Mouse (Mus musculus) ES-E14 (cell line): ENCODE results near the gene Plekhh2. TPM values are rescaled to one million over a fixed set of nuclear protein-coding genes. Genes with fewer than 3 reads are reported as not detected.

Source experiments
- DNase-seq: peaks from one replicate; pipeline ENCODE4 v3.0.0-alpha.2; 2013; ENCODE audit warnings: low read depth, low spot score
- H3K27ac ChIP-seq: 2 replicates; pipeline ENCODE4 v1.5.1; 2012; ENCODE audit warnings: low read depth, mild to moderate bottlenecking, low read length, moderate library complexity, mixed read lengths; ENCODE audit not compliant: poor library complexity, insufficient read depth, severe bottlenecking
- H3K36me3 ChIP-seq: 2 replicates; pipeline ENCODE4 v1.6.1; 2012; ENCODE audit warnings: mild to moderate bottlenecking, low read length, moderate library complexity, mixed read lengths; ENCODE audit not compliant: control insufficient read depth, poor library complexity, insufficient read depth, severe bottlenecking
- H3K4me1 ChIP-seq, 2 experiments: fragments of 150-350 bp in 1 of 2; sonication (generic) in 1 of 2; 2 replicates each; pipeline ENCODE4 v1.6.1; 2012; ENCODE audit warnings: low read length in 2 of 2, mild to moderate bottlenecking in 1 of 2, mixed read lengths in 1 of 2; ENCODE audit not compliant: control insufficient read depth in 2 of 2, insufficient read depth in 2 of 2, poor library complexity in 1 of 2
- H3K4me3 ChIP-seq, 2 experiments: fragments of 150-350 bp in 1 of 2; sonication (generic) in 1 of 2; 2 replicates each; pipeline ENCODE4 v1.5.1; 2012; ENCODE audit warnings: low read length in 2 of 2, low read depth in 1 of 2, mild to moderate bottlenecking in 1 of 2, mixed read lengths in 1 of 2; ENCODE audit not compliant: insufficient read depth in 1 of 2, poor library complexity in 1 of 2, severe bottlenecking in 1 of 2
- H3K9ac ChIP-seq: 2 replicates; pipeline ENCODE4 v1.6.1; 2012; ENCODE audit warnings: low read depth, mild to moderate bottlenecking, low read length, mixed read lengths; ENCODE audit not compliant: poor library complexity, insufficient read depth, severe bottlenecking
- H3K9me3 ChIP-seq: fragments of 150-350 bp; sonication (generic); 2 replicates; pipeline ENCODE4 v1.6.1; 2012; ENCODE audit warnings: low read depth, mild to moderate bottlenecking, low read length; ENCODE audit not compliant: control insufficient read depth, insufficient read depth
- CHD2 ChIP-seq: IDR thresholded peaks from 2 replicates; pipeline ENCODE4 v1.6.1; 2014; ENCODE audit warnings: mild to moderate bottlenecking, low read depth, low read length, inconsistent platforms
- HCFC1 ChIP-seq: IDR thresholded peaks from 2 replicates; pipeline ENCODE4 v1.6.1; 2012; ENCODE audit warnings: low read length, inconsistent platforms, borderline replicate concordance; ENCODE audit not compliant: insufficient read depth
- MAFK ChIP-seq: IDR thresholded peaks from 2 replicates; pipeline ENCODE4 v1.6.1; 2014; ENCODE audit warnings: mild to moderate bottlenecking, low read depth, low read length, inconsistent platforms; ENCODE audit not compliant: insufficient read depth
- ZC3H11A ChIP-seq: IDR thresholded peaks from 2 replicates; pipeline ENCODE4 v1.6.1; 2012; ENCODE audit warnings: low read depth, mild to moderate bottlenecking, inconsistent platforms, low read length, borderline replicate concordance
- ZNF384 ChIP-seq: IDR thresholded peaks from 2 replicates; pipeline ENCODE4 v1.6.1; 2012; ENCODE audit warnings: low read depth, low read length, inconsistent platforms
- in situ Hi-C, 2 experiments: fragments of 600-800 bp; cut with MboI; formaldehyde crosslinking; loops; one replicate each; pipeline ENCODE4 v1.15.1; 2025; ENCODE audit warnings: low sequenced_read_pairs in 2 of 2, inconsistent platforms in 1 of 2; ENCODE audit not compliant: unreplicated experiment in 2 of 2
- total RNA-seq: library from RNA; depleted of rRNA; stranded (reverse); fragments of 300-350 nt; gene quantifications from 2 replicates; pipeline ENCODE4 v1.2.3, GENCODE M21; 2012

Plekhh2 gene
- total RNA-seq, 1 experiment, result 4.0 TPM

GRCm38 (mm10) chr17:84509176-84509575, 2.5 kb upstream of the Plekhh2 start:
- TF ChIP-seq ZC3H11A, result no peak
- no peak for TF ChIP-seq MAFK
- TF ChIP-seq ZNF384, result no peak
- TF ChIP-seq HCFC1, result no peak
- TF ChIP-seq CHD2, result no peak
- Histone ChIP-seq H3K9ac (no peak overlapping the region), H3K4me1 (peaks cover 0 to 4% of the 10 kb centered on the region in 2 experiments; a peak in 1 of 4 replicates), H3K9me3 (no peaks in the 10 kb centered on the region), H3K4me3 (no peak overlapping the region), H3K27ac (no peak overlapping the region), H3K36me3 (no peaks in the 10 kb centered on the region)
- DNase-seq, result no peak
- in situ Hi-C loops, result no loop called here

- no peak overlapping the region for H3K4me3 ChIP-seq
- in situ Hi-C loops, result no loop called here
- peaks cover 0 to 4% of the 10 kb centered on the region in 2 experiments; a peak in 1 of 4 replicates for H3K4me1 ChIP-seq
- H3K27ac ChIP-seq, result no peak overlapping the region
- H3K9me3 ChIP-seq, result no peaks in the 10 kb centered on the region
- H3K36me3 ChIP-seq, result no peaks in the 10 kb centered on the region
- TF ChIP-seq ZNF384, result no peak
- TF ChIP-seq HCFC1, result no peak
- TF ChIP-seq MAFK, result no peak
- TF ChIP-seq CHD2, result no peak
- TF ChIP-seq ZC3H11A, result no peak
- H3K9ac ChIP-seq, result no peak overlapping the region
- no peak for DNase-seq
These were observed 1.3 kb upstream of the Plekhh2 start for GRCm38 (mm10) chr17:84510355-84510754.

DNA sequence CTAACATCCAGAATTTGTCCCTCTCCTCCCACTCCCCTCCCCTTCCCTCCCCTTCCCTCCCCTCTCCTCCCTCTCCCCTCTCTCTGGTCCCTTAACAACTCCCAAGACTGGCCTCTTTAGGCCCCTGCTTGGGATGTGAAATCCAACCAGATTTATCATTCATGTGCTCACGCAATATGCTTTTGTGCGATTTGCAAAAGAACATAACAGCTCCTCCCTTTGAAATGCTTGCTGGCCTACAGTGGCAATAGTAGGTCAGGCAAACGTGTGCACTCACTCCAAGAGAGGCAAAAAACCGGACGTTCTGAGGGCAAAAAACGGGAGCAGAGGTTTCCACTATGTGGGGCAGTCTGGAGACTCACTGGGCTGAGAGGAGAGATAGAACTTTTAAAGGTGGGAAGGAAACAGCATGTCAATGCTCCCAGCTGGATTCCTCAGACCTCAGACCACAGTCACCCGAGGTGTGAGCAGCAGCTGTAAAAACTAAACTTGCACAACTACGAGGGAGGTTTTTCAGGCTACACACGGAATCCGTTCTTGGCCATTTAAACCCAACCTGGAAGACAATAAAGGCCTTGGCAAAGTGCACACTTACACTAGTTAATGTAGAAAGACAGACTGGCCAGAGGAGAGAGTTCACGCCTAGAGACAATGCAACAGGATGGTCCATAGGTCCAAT, 595 bp upstream of the Plekhh2 start:
- peak overlapping the region; percentile 49; the same call in 1 of the 2 replicates for H3K9ac ChIP-seq
- TF ChIP-seq CHD2, result no peak
- TF ChIP-seq HCFC1, result no peak
- TF ChIP-seq ZC3H11A, result no peak
- no peak for TF ChIP-seq MAFK
- TF ChIP-seq ZNF384, result no peak
- no peaks in the 10 kb centered on the region for H3K36me3 ChIP-seq
- in situ Hi-C loops, result no loop called here
- DNase-seq, result no peak
- H3K27ac ChIP-seq, result no peak overlapping the region
- H3K4me1 ChIP-seq, result peaks cover 0 to 6% of the 10 kb centered on the region in 2 experiments; a peak in 1 of 4 replicates
- H3K4me3 ChIP-seq, result peak overlapping the region; percentile 86 to 92
- no peaks in the 10 kb centered on the region for H3K9me3 ChIP-seq

DNA sequence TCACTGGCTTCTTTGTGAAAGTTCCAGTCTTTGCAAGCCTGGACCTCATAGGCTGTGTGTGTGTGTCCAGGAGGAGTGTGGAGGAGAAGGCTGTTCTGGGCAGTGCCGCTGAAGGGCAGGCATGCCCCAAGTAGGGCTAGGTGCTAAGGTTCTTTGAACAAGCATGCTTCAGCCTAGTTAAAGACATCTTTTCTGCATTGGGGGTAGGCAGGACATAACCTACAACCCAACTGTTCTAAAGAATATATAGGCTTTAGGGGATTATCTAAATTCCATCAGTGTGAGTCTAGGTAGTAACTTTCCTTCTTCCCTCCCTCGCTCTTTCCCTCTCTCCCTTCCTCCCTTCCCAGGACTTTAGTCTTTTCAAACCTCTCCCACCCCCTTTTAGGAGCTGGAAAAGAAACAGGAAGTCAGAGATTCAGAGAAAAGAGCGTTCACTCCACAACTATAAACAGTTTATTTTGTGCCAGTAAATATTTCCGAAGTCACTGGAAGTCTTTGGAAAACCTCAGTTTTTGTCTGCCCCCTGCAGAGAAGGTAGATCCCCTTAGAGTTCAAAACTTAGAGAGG, 906 bp downstream of the Plekhh2 start:
- Histone ChIP-seq H3K4me3 (peak overlapping the region; percentile 86 to 92), H3K36me3 (no peaks in the 10 kb centered on the region), H3K4me1 (peaks cover 0 to 6% of the 10 kb centered on the region in 2 experiments; a peak in 1 of 4 replicates), H3K9me3 (no peaks in the 10 kb centered on the region), H3K9ac (peak overlapping the region; percentile 85), H3K27ac (no peak overlapping the region)
- in situ Hi-C loops, result no loop called here
- DNase-seq, result no peak
- TF ChIP-seq MAFK, result no peak
- no peak for TF ChIP-seq CHD2
- TF ChIP-seq ZNF384, result no peak
- no peak for TF ChIP-seq HCFC1
- no peak for TF ChIP-seq ZC3H11A
